In genomic region chr2:125749330-125749729, GRCm38 (mm10) we compare ENCODE assay signal across 16 mouse cellular contexts.
"Had no signal": no experiment of that assay in that cellular context is flagged by ENCODE, and none has a peak within 500 bp of the region (broad histone marks: within the 10 kb centered on the region; RNA-seq: fewer than 3 reads in every experiment).

No protein-coding gene starts in this region.

- DNase-seq: gastrocnemius, postnatal 14 days; gastrocnemius, postnatal 36 days; heart, adult 11 months; heart, adult 2 months; heart, postnatal 14 days; heart, postnatal 36 days; kidney, adult 11 months; kidney, adult 2 months; kidney, adult 9 months; kidney, postnatal 14 days; kidney, postnatal 36 days; layer of hippocampus, postnatal 36 days; left cerebral cortex, postnatal 4 days had no signal

- ATAC-seq: hindbrain, postnatal 0 days; intestine, embryonic 16.5 days; liver, embryonic 12.5 days had no signal
